Mouse (Mus musculus): ENCODE data around the gene 1700056E22Rik. TPM values are rescaled to one million over a fixed set of nuclear protein-coding genes. Genes with fewer than 3 reads are reported as not detected.

Gene 1700056E22Rik
- polyA plus RNA-seq, 1 experiment = 0.93 TPM

GRCm38 (mm10) chr1:184064306-184064705 is 30.2 kb upstream of the 1700056E22Rik start:
- no peak for DNase-seq (ENCODE audit: low read depth)
- TF ChIP-seq CTCF (IDR thresholded peaks at IDR 0.05; ENCODE audit: borderline replicate concordance, extremely low read depth, insufficient read depth, insufficient read length) (no peak), POLR2A (IDR thresholded peaks at IDR 0.05; ENCODE audit: borderline replicate concordance, extremely low read depth, insufficient read depth, insufficient read length, poor library complexity, severe bottlenecking) (no peak)

GRCm38 (mm10) chr1:184061901-184062300 is 27.8 kb upstream of the 1700056E22Rik start:
- no peak for DNase-seq (ENCODE audit: low read depth)
- no peak for TF ChIP-seq POLR2A (IDR thresholded peaks at IDR 0.05; ENCODE audit: borderline replicate concordance, extremely low read depth, insufficient read depth, insufficient read length, poor library complexity, severe bottlenecking)
- no peak for TF ChIP-seq CTCF (IDR thresholded peaks at IDR 0.05; ENCODE audit: borderline replicate concordance, extremely low read depth, insufficient read depth, insufficient read length)

- DNase-seq (ENCODE audit: low read depth) = no peak
- TF ChIP-seq POLR2A (IDR thresholded peaks at IDR 0.05; ENCODE audit: borderline replicate concordance, extremely low read depth, insufficient read depth, insufficient read length, poor library complexity, severe bottlenecking) (no peak), CTCF (IDR thresholded peaks at IDR 0.05; ENCODE audit: borderline replicate concordance, extremely low read depth, insufficient read depth, insufficient read length) (no peak)
Measured at GRCm38 (mm10) chr1:184060828-184061734, 27.0 kb upstream of the 1700056E22Rik start.

GRCm38 (mm10) chr1:184060381-184060780 is 26.3 kb upstream of the 1700056E22Rik start:
- no peak for TF ChIP-seq CTCF (IDR thresholded peaks at IDR 0.05; ENCODE audit: borderline replicate concordance, extremely low read depth, insufficient read depth, insufficient read length)
- TF ChIP-seq POLR2A (IDR thresholded peaks at IDR 0.05; ENCODE audit: borderline replicate concordance, extremely low read depth, insufficient read depth, insufficient read length, poor library complexity, severe bottlenecking) = no peak
- DNase-seq (ENCODE audit: low read depth) = peak; percentile 60

GRCm38 (mm10) chr1:184059814-184060213 is 25.7 kb upstream of the 1700056E22Rik start:
- TF ChIP-seq POLR2A (IDR thresholded peaks at IDR 0.05; ENCODE audit: borderline replicate concordance, extremely low read depth, insufficient read depth, insufficient read length, poor library complexity, severe bottlenecking) (no peak), CTCF (IDR thresholded peaks at IDR 0.05; ENCODE audit: borderline replicate concordance, extremely low read depth, insufficient read depth, insufficient read length) (no peak)
- DNase-seq (ENCODE audit: low read depth) = no peak

GRCm38 (mm10) chr1:184058206-184058605 is 24.1 kb upstream of the 1700056E22Rik start:
- TF ChIP-seq CTCF (IDR thresholded peaks at IDR 0.05; ENCODE audit: borderline replicate concordance, extremely low read depth, insufficient read depth, insufficient read length) = no peak
- no peak for TF ChIP-seq POLR2A (IDR thresholded peaks at IDR 0.05; ENCODE audit: borderline replicate concordance, extremely low read depth, insufficient read depth, insufficient read length, poor library complexity, severe bottlenecking)
- DNase-seq (ENCODE audit: low read depth) = no peak

GRCm38 (mm10) chr1:184054176-184054575 is 20.1 kb upstream of the 1700056E22Rik start:
- TF ChIP-seq CTCF (IDR thresholded peaks at IDR 0.05; ENCODE audit: borderline replicate concordance, extremely low read depth, insufficient read depth, insufficient read length) (no peak), POLR2A (IDR thresholded peaks at IDR 0.05; ENCODE audit: borderline replicate concordance, extremely low read depth, insufficient read depth, insufficient read length, poor library complexity, severe bottlenecking) (no peak)
- no peak for DNase-seq (ENCODE audit: low read depth)

- DNase-seq (ENCODE audit: low read depth) = no peak
- no peak for TF ChIP-seq CTCF (IDR thresholded peaks at IDR 0.05; ENCODE audit: borderline replicate concordance, extremely low read depth, insufficient read depth, insufficient read length)
- TF ChIP-seq POLR2A (IDR thresholded peaks at IDR 0.05; ENCODE audit: borderline replicate concordance, extremely low read depth, insufficient read depth, insufficient read length, poor library complexity, severe bottlenecking) = no peak
Measured at GRCm38 (mm10) chr1:184053711-184054110, 19.6 kb upstream of the 1700056E22Rik start.

- no peak for DNase-seq (ENCODE audit: low read depth)
- TF ChIP-seq CTCF (IDR thresholded peaks at IDR 0.05; ENCODE audit: borderline replicate concordance, extremely low read depth, insufficient read depth, insufficient read length) (no peak), POLR2A (IDR thresholded peaks at IDR 0.05; ENCODE audit: borderline replicate concordance, extremely low read depth, insufficient read depth, insufficient read length, poor library complexity, severe bottlenecking) (no peak)
Measured at GRCm38 (mm10) chr1:184053141-184053540, 19.0 kb upstream of the 1700056E22Rik start.

- no peak for TF ChIP-seq CTCF (IDR thresholded peaks at IDR 0.05; ENCODE audit: borderline replicate concordance, extremely low read depth, insufficient read depth, insufficient read length)
- no peak for TF ChIP-seq POLR2A (IDR thresholded peaks at IDR 0.05; ENCODE audit: borderline replicate concordance, extremely low read depth, insufficient read depth, insufficient read length, poor library complexity, severe bottlenecking)
- no peak for DNase-seq (ENCODE audit: low read depth)
Measured at GRCm38 (mm10) chr1:184052331-184052730, 18.2 kb upstream of the 1700056E22Rik start.

- TF ChIP-seq CTCF (IDR thresholded peaks at IDR 0.05; ENCODE audit: borderline replicate concordance, extremely low read depth, insufficient read depth, insufficient read length) (no peak), POLR2A (IDR thresholded peaks at IDR 0.05; ENCODE audit: borderline replicate concordance, extremely low read depth, insufficient read depth, insufficient read length, poor library complexity, severe bottlenecking) (no peak)
- no peak for DNase-seq (ENCODE audit: low read depth)
Measured at GRCm38 (mm10) chr1:184051824-184052223, 17.7 kb upstream of the 1700056E22Rik start.

GRCm38 (mm10) chr1:184051286-184051685 is 17.2 kb upstream of the 1700056E22Rik start:
- DNase-seq (ENCODE audit: low read depth) = no peak
- TF ChIP-seq CTCF (IDR thresholded peaks at IDR 0.05; ENCODE audit: borderline replicate concordance, extremely low read depth, insufficient read depth, insufficient read length) = no peak
